Mouse (Mus musculus): ENCODE measurements around the gene Sh3kbp1. TPM values are rescaled to one million over a fixed set of nuclear protein-coding genes. Genes with fewer than 3 reads are reported as not detected.

The Sh3kbp1 gene
- polyA plus RNA-seq, 1 experiment = 2.8 TPM

DNA sequence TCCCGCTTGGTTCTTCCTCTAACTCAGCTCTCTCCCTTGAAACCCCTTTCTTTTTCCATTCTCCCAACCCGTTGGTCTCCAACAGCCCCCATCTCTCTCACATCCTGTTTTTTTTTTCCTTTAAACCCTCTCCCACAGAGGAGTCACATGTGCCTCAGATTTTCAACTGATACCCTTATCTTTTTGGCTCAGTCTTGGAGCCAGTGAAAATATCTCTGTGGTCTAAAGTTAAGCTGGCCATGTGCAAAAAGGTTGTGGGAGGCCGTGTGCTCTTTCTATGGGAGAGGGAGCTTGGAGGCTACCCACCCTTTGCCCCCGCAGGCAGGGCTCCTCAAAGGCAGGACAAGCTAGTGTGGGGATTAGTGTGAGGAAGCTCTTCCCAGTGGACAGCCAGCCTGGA lies 12.9 kb downstream of the Sh3kbp1 start:
- Histone ChIP-seq H3K9ac (ENCODE audit: low read depth, poor library complexity, severe bottlenecking) (no peak overlapping the region), H3K27me3 (ENCODE audit: control insufficient read depth, insufficient read depth, low read length, poor library complexity, severe bottlenecking) (no peaks in the 10 kb centered on the region)
- TF ChIP-seq CTCF (IDR thresholded peaks at IDR 0.05; ENCODE audit: low read depth, low read length) = no peak
- no peak for TF ChIP-seq POLR2A (IDR thresholded peaks at IDR 0.05; ENCODE audit: insufficient read depth, low read length)
- no peak for TF ChIP-seq EP300 (IDR thresholded peaks at IDR 0.05; ENCODE audit: insufficient read depth, low read depth, low read length)

DNA sequence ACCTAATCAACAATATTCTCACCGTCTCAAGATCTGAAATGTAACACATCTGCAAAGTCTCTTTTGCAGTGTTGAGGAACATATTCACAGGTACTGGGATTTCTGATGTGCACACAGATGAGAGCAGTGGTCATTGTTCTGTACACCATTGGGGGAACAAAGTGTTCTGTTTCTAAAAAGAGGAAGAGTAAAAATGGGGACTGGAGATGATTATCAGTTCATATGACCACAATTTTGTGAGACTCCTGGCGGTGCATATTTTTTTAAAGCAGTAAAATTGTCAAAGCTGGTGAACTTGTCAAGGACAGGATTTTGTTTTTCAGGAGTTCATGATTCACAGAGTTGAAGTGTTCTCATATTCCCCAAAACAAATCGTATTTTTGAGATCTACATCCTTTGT lies 18.2 kb downstream of the Sh3kbp1 start:
- no peaks in the 10 kb centered on the region for H3K27me3 ChIP-seq (ENCODE audit: control insufficient read depth, insufficient read depth, low read length, poor library complexity, severe bottlenecking)
- no peak overlapping the region for H3K4me3 ChIP-seq (ENCODE audit: low read depth, low read length)
- H3K9me3 ChIP-seq (replicated peaks; ENCODE audit: control insufficient read depth, insufficient read depth, low read length, poor library complexity, severe bottlenecking) = no peaks in the 10 kb centered on the region
- H3K9ac ChIP-seq (ENCODE audit: low read depth, poor library complexity, severe bottlenecking) = no peak overlapping the region
- no peak for TF ChIP-seq EP300 (IDR thresholded peaks at IDR 0.05; ENCODE audit: insufficient read depth, low read depth, low read length)
- no peak for TF ChIP-seq CTCF (IDR thresholded peaks at IDR 0.05; ENCODE audit: low read depth, low read length)
- TF ChIP-seq POLR2A (IDR thresholded peaks at IDR 0.05; ENCODE audit: insufficient read depth, low read length) = no peak
- no peaks in the 10 kb centered on the region for H3K4me1 ChIP-seq (ENCODE audit: control insufficient read depth, insufficient read depth, low read length)
- H3K27ac ChIP-seq (ENCODE audit: insufficient read depth, low read length) = no peak overlapping the region
- no peaks in the 10 kb centered on the region for H3K36me3 ChIP-seq (ENCODE audit: control insufficient read depth, insufficient read depth, low read length, poor library complexity, severe bottlenecking)

More for the DNA sequence above, 12.9 kb downstream of the Sh3kbp1 start:
- H3K4me3 ChIP-seq (ENCODE audit: low read depth, low read length) = no peak overlapping the region
- no peaks in the 10 kb centered on the region for H3K36me3 ChIP-seq (ENCODE audit: control insufficient read depth, insufficient read depth, low read length, poor library complexity, severe bottlenecking)
- no peaks in the 10 kb centered on the region for H3K4me1 ChIP-seq (ENCODE audit: control insufficient read depth, insufficient read depth, low read length)
- H3K9me3 ChIP-seq (replicated peaks; ENCODE audit: control insufficient read depth, insufficient read depth, low read length, poor library complexity, severe bottlenecking) = no peaks in the 10 kb centered on the region
- H3K27ac ChIP-seq (ENCODE audit: insufficient read depth, low read length) = no peak overlapping the region

DNA sequence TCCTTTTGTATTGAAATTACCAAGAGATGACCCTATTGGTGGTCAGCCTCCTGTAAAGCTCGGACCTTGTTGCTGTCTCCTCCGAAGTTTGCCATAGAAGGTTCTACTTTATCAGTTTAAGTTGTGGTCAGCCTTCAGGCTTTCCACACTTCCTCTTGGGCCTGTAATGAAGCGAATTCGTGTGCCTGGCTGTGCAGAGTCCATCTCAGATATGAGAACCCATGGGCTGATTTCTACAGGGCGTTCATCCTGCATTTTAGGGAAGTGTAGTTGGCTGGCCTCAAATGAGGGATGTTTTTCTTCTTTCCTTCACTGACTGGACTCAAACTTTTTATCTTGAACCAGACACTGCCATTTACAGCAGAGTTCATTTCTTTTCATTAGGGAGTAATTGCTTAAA lies 20.5 kb downstream of the Sh3kbp1 start:
- Histone ChIP-seq H3K9ac (ENCODE audit: low read depth, poor library complexity, severe bottlenecking) (no peak overlapping the region), H3K4me1 (ENCODE audit: control insufficient read depth, insufficient read depth, low read length) (no peaks in the 10 kb centered on the region), H3K27me3 (ENCODE audit: control insufficient read depth, insufficient read depth, low read length, poor library complexity, severe bottlenecking) (no peaks in the 10 kb centered on the region), H3K36me3 (ENCODE audit: control insufficient read depth, insufficient read depth, low read length, poor library complexity, severe bottlenecking) (no peaks in the 10 kb centered on the region), H3K9me3 (replicated peaks; ENCODE audit: control insufficient read depth, insufficient read depth, low read length, poor library complexity, severe bottlenecking) (no peaks in the 10 kb centered on the region), H3K4me3 (ENCODE audit: low read depth, low read length) (no peak overlapping the region), H3K27ac (ENCODE audit: insufficient read depth, low read length) (no peak overlapping the region)
- TF ChIP-seq CTCF (IDR thresholded peaks at IDR 0.05; ENCODE audit: low read depth, low read length) (no peak), EP300 (IDR thresholded peaks at IDR 0.05; ENCODE audit: insufficient read depth, low read depth, low read length) (no peak), POLR2A (IDR thresholded peaks at IDR 0.05; ENCODE audit: insufficient read depth, low read length) (no peak)

DNA sequence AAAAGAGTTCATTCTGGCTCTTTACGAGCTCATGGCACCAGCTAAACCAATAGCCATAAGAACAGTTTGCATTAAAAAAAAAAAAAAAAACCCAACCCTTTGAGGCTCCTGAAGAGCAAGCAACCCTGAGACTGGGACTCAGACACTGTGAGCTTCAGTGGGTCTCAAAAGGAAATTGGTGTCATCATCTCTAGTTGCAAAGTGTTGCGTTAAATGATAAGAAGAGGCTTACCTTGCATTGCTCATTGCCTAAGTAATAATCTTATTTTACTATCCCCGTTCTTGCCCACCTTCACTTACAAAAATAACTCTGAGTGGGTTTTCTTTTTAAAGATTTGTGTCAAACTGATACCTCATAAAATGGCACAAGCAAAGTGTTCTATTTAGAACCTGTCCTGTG lies 21.5 kb downstream of the Sh3kbp1 start:
- H3K27ac ChIP-seq (ENCODE audit: insufficient read depth, low read length) = no peak overlapping the region
- H3K4me1 ChIP-seq (ENCODE audit: control insufficient read depth, insufficient read depth, low read length) = no peaks in the 10 kb centered on the region
- no peaks in the 10 kb centered on the region for H3K27me3 ChIP-seq (ENCODE audit: control insufficient read depth, insufficient read depth, low read length, poor library complexity, severe bottlenecking)
- H3K9me3 ChIP-seq (replicated peaks; ENCODE audit: control insufficient read depth, insufficient read depth, low read length, poor library complexity, severe bottlenecking) = no peaks in the 10 kb centered on the region
- H3K36me3 ChIP-seq (ENCODE audit: control insufficient read depth, insufficient read depth, low read length, poor library complexity, severe bottlenecking) = no peaks in the 10 kb centered on the region
- TF ChIP-seq CTCF (IDR thresholded peaks at IDR 0.05; ENCODE audit: low read depth, low read length) = no peak
- TF ChIP-seq EP300 (IDR thresholded peaks at IDR 0.05; ENCODE audit: insufficient read depth, low read depth, low read length) = no peak
- no peak for TF ChIP-seq POLR2A (IDR thresholded peaks at IDR 0.05; ENCODE audit: insufficient read depth, low read length)
- no peak overlapping the region for H3K4me3 ChIP-seq (ENCODE audit: low read depth, low read length)
- H3K9ac ChIP-seq (ENCODE audit: low read depth, poor library complexity, severe bottlenecking) = no peak overlapping the region

DNA sequence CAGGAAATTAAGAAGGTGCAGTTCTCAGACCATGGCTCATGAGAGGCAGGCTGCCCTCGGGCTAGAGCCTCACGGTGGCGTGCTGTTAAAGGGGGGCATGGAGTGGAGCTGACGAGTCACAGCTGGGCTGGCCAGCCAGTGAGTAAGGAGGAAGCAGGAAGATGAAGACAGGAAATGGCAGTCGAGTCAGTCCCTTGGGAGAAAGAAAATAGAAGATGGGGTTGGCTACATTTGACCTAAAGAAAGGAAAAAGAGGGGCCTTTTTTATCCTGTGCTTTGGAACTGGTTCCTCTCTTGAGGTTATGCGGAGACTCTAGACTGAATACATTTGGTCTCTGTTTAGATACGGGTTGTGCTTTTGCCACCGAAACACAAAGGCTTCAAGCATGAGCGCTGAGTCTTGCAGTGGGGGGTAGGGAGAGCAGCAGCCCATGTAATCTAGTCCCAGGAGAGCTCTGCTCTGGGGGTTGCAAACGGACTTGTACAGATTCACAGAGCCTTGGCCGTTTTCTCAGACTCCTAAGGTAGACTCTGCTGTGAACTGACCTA lies 23.1 kb downstream of the Sh3kbp1 start:
- Histone ChIP-seq H3K27ac (ENCODE audit: insufficient read depth, low read length) (no peak overlapping the region), H3K36me3 (ENCODE audit: control insufficient read depth, insufficient read depth, low read length, poor library complexity, severe bottlenecking) (no peaks in the 10 kb centered on the region), H3K9me3 (replicated peaks; ENCODE audit: control insufficient read depth, insufficient read depth, low read length, poor library complexity, severe bottlenecking) (no peaks in the 10 kb centered on the region), H3K4me3 (ENCODE audit: low read depth, low read length) (no peak overlapping the region), H3K27me3 (ENCODE audit: control insufficient read depth, insufficient read depth, low read length, poor library complexity, severe bottlenecking) (no peaks in the 10 kb centered on the region), H3K9ac (ENCODE audit: low read depth, poor library complexity, severe bottlenecking) (no peak overlapping the region), H3K4me1 (ENCODE audit: control insufficient read depth, insufficient read depth, low read length) (no peaks in the 10 kb centered on the region)
- TF ChIP-seq EP300 (IDR thresholded peaks at IDR 0.05; ENCODE audit: insufficient read depth, low read depth, low read length) (no peak), POLR2A (IDR thresholded peaks at IDR 0.05; ENCODE audit: insufficient read depth, low read length) (no peak), CTCF (IDR thresholded peaks at IDR 0.05; ENCODE audit: low read depth, low read length) (no peak)

DNA sequence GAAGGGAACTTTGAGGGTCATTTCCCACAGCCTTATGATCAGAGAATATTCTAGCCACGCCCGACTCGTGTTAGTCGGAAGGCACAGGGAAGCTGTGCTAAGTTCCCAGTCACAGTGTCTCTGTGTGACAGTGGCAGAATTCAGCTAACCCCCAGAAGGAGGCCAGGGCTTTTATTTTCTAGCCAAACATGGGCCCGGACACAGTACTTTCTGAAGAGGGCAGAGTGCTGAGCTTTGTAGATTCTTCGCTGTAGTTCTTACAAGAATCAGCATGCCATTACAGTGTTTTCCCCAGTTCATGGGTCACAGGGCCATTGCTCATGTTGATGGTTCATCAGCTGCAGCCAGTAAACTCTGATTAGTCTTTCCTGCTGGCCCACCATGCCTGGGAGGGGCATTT lies 23.7 kb downstream of the Sh3kbp1 start:
- no peaks in the 10 kb centered on the region for H3K36me3 ChIP-seq (ENCODE audit: control insufficient read depth, insufficient read depth, low read length, poor library complexity, severe bottlenecking)
- H3K4me3 ChIP-seq (ENCODE audit: low read depth, low read length) = no peak overlapping the region
- no peak overlapping the region for H3K9ac ChIP-seq (ENCODE audit: low read depth, poor library complexity, severe bottlenecking)
- no peaks in the 10 kb centered on the region for H3K27me3 ChIP-seq (ENCODE audit: control insufficient read depth, insufficient read depth, low read length, poor library complexity, severe bottlenecking)
- no peak overlapping the region for H3K27ac ChIP-seq (ENCODE audit: insufficient read depth, low read length)
- TF ChIP-seq EP300 (IDR thresholded peaks at IDR 0.05; ENCODE audit: insufficient read depth, low read depth, low read length) (no peak), CTCF (IDR thresholded peaks at IDR 0.05; ENCODE audit: low read depth, low read length) (no peak), POLR2A (IDR thresholded peaks at IDR 0.05; ENCODE audit: insufficient read depth, low read length) (no peak)
- H3K4me1 ChIP-seq (ENCODE audit: control insufficient read depth, insufficient read depth, low read length) = no peaks in the 10 kb centered on the region
- H3K9me3 ChIP-seq (replicated peaks; ENCODE audit: control insufficient read depth, insufficient read depth, low read length, poor library complexity, severe bottlenecking) = no peaks in the 10 kb centered on the region

Measured in ES-Bruce4 (cell line).